Mouse (Mus musculus) CH12.LX (cell line): ENCODE data around the gene Egfl7.

ENCODE experiments used
- BHLHE40 ChIP-seq: IDR thresholded peaks from 2 replicates; pipeline ENCODE4 v1.6.1; 2011; ENCODE audit warnings: mild to moderate bottlenecking, low read depth, low read length, improper control_type of control experiment
- CHD2 ChIP-seq: IDR thresholded peaks from 2 replicates; pipeline ENCODE4 v1.6.1; 2011; ENCODE audit warnings: low read length, improper control_type of control experiment
- CTCF ChIP-seq, 2 experiments: IDR thresholded peaks in 1 of 2; conservative IDR thresholded peaks in 1 of 2; 2 replicates each; pipeline ENCODE4 v1.5.1; 2011 to 2012; ENCODE audit warnings: low read depth in 2 of 2, low read length in 2 of 2, improper control_type of control experiment in 1 of 2, inconsistent platforms in 1 of 2, mild to moderate bottlenecking in 1 of 2, moderate library complexity in 1 of 2
- E2F4 ChIP-seq: IDR thresholded peaks from 2 replicates; pipeline ENCODE4 v1.6.1; 2011; ENCODE audit warnings: low read depth, low read length, improper control_type of control experiment; ENCODE audit not compliant: insufficient replicate concordance
- GABPA ChIP-seq: IDR thresholded peaks from 2 replicates; pipeline ENCODE4 v1.6.1; 2012; ENCODE audit warnings: low read depth, low read length, improper control_type of control experiment, inconsistent platforms; ENCODE audit not compliant: insufficient replicate concordance
- HCFC1 ChIP-seq: IDR thresholded peaks from 2 replicates; pipeline ENCODE4 v1.6.1; 2012; ENCODE audit warnings: low read depth, mild to moderate bottlenecking, inconsistent platforms, low read length, improper control_type of control experiment
- JUN ChIP-seq: IDR thresholded peaks from 2 replicates; pipeline ENCODE4 v1.6.1; 2011; ENCODE audit warnings: low read depth, mild to moderate bottlenecking, low read length, improper control_type of control experiment, moderate library complexity; ENCODE audit not compliant: insufficient read depth
- PAX5 ChIP-seq: IDR thresholded peaks from 2 replicates; pipeline ENCODE4 v1.6.1; 2012; ENCODE audit warnings: low read length, inconsistent platforms, mixed read lengths
- POLR2A ChIP-seq: IDR thresholded peaks from 2 replicates; pipeline ENCODE4 v1.6.1; 2011; ENCODE audit warnings: low read depth, mild to moderate bottlenecking, improper control_type of control experiment, low read length
- RAD21 ChIP-seq: IDR thresholded peaks from 2 replicates; pipeline ENCODE4 v1.6.1; 2011; ENCODE audit warnings: low read depth, mild to moderate bottlenecking, low read length, improper control_type of control experiment, moderate library complexity
- UBTF ChIP-seq: IDR thresholded peaks from 2 replicates; pipeline ENCODE4 v1.6.1; 2012; ENCODE audit warnings: low read depth, mild to moderate bottlenecking, inconsistent platforms, low read length, improper control_type of control experiment, moderate library complexity
- USF1 ChIP-seq: IDR thresholded peaks from 2 replicates; pipeline ENCODE4 v1.6.1; 2014; ENCODE audit warnings: low read depth, mild to moderate bottlenecking, inconsistent platforms, low read length, improper control_type of control experiment
- ZC3H11A ChIP-seq: IDR thresholded peaks from 2 replicates; pipeline ENCODE4 v1.6.1; 2012; ENCODE audit warnings: low read depth, mild to moderate bottlenecking, inconsistent platforms, low read length, improper control_type of control experiment
- ZKSCAN1 ChIP-seq: IDR thresholded peaks from 2 replicates; pipeline ENCODE4 v1.6.1; 2012; ENCODE audit warnings: low read depth, inconsistent platforms, low read length, improper control_type of control experiment, borderline replicate concordance

DNA sequence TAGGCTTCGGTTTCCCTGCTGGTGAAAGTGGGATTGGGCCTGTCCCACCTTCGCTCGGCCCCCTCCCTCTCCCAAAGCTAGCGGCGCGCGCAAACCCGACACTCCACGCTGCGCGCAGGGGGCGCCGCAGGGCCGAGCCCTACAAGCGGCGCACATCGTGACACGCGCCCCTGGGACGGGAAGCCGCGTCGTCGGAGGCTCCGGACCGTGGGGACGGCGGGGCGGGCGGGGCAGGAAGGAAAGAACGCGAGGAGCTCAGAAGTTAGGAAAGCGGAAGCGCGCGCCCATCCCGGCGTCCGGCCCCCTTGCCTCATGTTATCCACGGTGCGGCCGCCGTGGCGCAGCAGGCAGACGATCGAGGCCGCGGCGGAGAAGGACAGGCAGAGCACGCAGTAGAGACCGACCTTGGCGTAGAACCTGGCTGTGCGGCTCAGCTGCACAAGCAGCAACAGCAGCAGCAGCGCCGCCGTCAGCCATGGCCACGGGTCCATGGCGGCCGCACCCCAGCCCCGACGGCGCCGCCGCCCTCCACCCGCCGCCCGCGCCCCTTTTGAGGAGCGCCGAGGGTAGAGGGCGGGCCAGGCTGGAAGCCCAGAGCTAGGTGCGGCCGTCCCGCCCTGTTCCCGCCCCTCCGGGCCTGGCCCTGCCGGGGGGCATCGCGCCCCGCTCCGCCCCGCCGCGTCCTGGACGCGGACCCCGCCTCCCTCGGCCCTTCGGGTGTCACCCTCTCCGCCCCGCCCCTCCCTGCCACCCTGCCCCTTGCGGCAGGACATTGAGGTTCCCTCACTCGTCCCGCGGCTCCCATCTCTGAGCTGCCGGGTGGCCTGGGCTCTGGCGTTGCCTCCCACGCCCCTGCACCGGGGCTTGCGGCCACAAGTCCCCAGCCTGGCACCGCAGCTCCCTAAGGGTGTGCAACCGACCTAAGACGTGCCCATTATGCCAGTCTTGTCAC, 24.2 kb downstream of the Egfl7 start, which contains the start of gene Agpat2:
- TF ChIP-seq ZKSCAN1 (no peak), GABPA (no peak), CTCF (conservative IDR thresholded peaks at IDR 0.05 in 1 of 2, IDR thresholded peaks at IDR 0.05 in 1 of 2; ENCODE audit: low read depth in 2 of 2, low read length in 2 of 2) (peak in 1 of 2 experiments; percentile 34; a peak in 2 of 4 replicates), POLR2A (peak; percentile 63; the same call in 1 of the 2 replicates), CHD2 (no peak), HCFC1 (peak; percentile 55), JUN (no peak), UBTF (peak; percentile 59), E2F4 (no peak), RAD21 (no peak; the same call in 1 of the 2 replicates), USF1 (no peak), BHLHE40 (no peak), ZC3H11A (no peak), PAX5 (no peak)
